ENCODE assay signal across 7 mouse cellular contexts in the genomic region with DNA sequence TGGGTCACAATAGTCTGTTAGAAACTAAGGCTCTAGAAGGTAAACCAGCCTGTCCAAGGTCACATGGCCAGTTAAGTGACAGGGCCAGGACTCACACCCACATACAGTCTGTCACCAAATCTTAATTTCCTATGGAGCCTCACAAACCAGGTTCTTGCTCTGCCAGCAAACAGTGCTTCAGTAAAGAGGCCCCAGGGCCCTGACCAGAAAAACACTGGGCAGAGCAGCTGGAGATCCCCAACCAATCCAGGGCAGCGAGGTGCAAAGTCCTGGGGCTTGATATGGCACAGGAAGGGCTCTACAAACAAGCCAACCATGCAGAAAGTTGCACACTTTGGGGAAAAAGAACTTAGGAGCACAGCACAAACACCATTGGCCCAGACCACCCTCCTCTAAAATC. TPM values are rescaled to one million over a fixed set of nuclear protein-coding genes. Genes with fewer than 3 reads are reported as not detected.
DNase-seq lines count a peak whose midpoint lies in the region; ATAC-seq and TF ChIP-seq lines count a peak whose summit lies in the region.

No protein-coding gene starts in this region.

- H3ac ChIP-seq in myocyte (ENCODE audit: control insufficient read depth, insufficient read length), result no peak overlapping the region

- H3K27me3 ChIP-seq in forebrain, embryonic 16.5 days (replicated peaks; ENCODE audit: control insufficient read depth, insufficient read depth, low read length), result no peaks in the 10 kb centered on the region
- no peaks in the 10 kb centered on the region for H3K27me3 ChIP-seq in kidney, postnatal 0 days (ENCODE audit: insufficient read depth, low read length)
- H3K27me3 ChIP-seq in myocyte (ENCODE audit: control insufficient read depth, insufficient read depth, insufficient read length), result no peaks in the 10 kb centered on the region

- peaks cover 54% of the 10 kb centered on the region for H3K4me1 ChIP-seq in forebrain, embryonic 16.5 days (replicated peaks; ENCODE audit: control insufficient read depth, insufficient read depth, low read length)
- H3K4me1 ChIP-seq in kidney, postnatal 0 days (replicated peaks; ENCODE audit: insufficient read depth, low read length), result peaks cover 34% of the 10 kb centered on the region

- TF ChIP-seq CTCF in kidney, postnatal 0 days (IDR thresholded peaks at IDR 0.05; ENCODE audit: low read depth), result no peak

- H3K36me3 ChIP-seq in forebrain, embryonic 16.5 days (ENCODE audit: control insufficient read depth, insufficient read depth), result no peaks in the 10 kb centered on the region
- H3K36me3 ChIP-seq in kidney, postnatal 0 days (ENCODE audit: insufficient read depth, low read length), result no peaks in the 10 kb centered on the region; the same call in 1 of the 2 replicates
- H3K36me3 ChIP-seq in myocyte (ENCODE audit: control insufficient read depth, insufficient read depth), result peaks cover 9% of the 10 kb centered on the region

- peak overlapping the region; percentile 20; the same call in 1 of the 2 replicates for H3K9ac ChIP-seq in forebrain, embryonic 16.5 days (replicated peaks; ENCODE audit: low read depth, low read length)
- peak overlapping the region; percentile 91 for H3K9ac ChIP-seq in kidney, postnatal 0 days (ENCODE audit: low read depth, low read length)

- H3K9me3 ChIP-seq in forebrain, embryonic 16.5 days (ENCODE audit: control insufficient read depth, low read length), result no peaks in the 10 kb centered on the region
- no peaks in the 10 kb centered on the region for H3K9me3 ChIP-seq in kidney, postnatal 0 days (replicated peaks; ENCODE audit: low read length)

- ATAC-seq in forebrain, embryonic 16.5 days, result no peak
- ATAC-seq in kidney, postnatal 0 days (replicated peaks; ENCODE audit: low FRiP score, low read depth), result no peak

- no peak for TF ChIP-seq POLR2A in myocyte (IDR thresholded peaks at IDR 0.05; ENCODE audit: insufficient read length, low read depth)

- WGBS in forebrain, embryonic 16.5 days, result 46% methylated on average over 1 of the region's 1 CpGs
- 17% methylated on average over 1 of the region's 1 CpGs for WGBS in kidney, postnatal 0 days

- H3K79me2 ChIP-seq in myocyte (ENCODE audit: control insufficient read depth, insufficient read depth), result peaks cover 68% of the 10 kb centered on the region

- peak overlapping the region; percentile 64 for H3K4me2 ChIP-seq in forebrain, embryonic 16.5 days (ENCODE audit: low read length)
- peak overlapping the region; percentile 75 for H3K4me2 ChIP-seq in kidney, postnatal 0 days (ENCODE audit: low read length)
- H3K4me2 ChIP-seq in myocyte (ENCODE audit: low read depth), result peak overlapping the region; percentile 78

- DNase-seq in thymus, postnatal 25 days, result peak; percentile 39
- DNase-seq in thymus, postnatal 14 days, result no peak
- no peak for DNase-seq in kidney, postnatal 0 days (ENCODE audit: low spot score)
- no peak for DNase-seq in adrenal gland, adult 18-20 months (ENCODE audit: low spot score in 2 of 2)
- no peak for DNase-seq in thymus, postnatal 4 days

- no peak overlapping the region for H3K27ac ChIP-seq in forebrain, embryonic 16.5 days (ENCODE audit: low read length)
- H3K27ac ChIP-seq in kidney, postnatal 0 days, result peak overlapping the region; percentile 99

- peak overlapping the region; percentile 87 for H3K4me3 ChIP-seq in forebrain, embryonic 16.5 days (replicated peaks; ENCODE audit: low read length)
- H3K4me3 ChIP-seq in kidney, postnatal 0 days (replicated peaks; ENCODE audit: low read depth, low read length), result peak overlapping the region; percentile 57
- H3K4me3 ChIP-seq in myocyte, result peak overlapping the region; percentile 77

TF ChIP-seq in myocyte, 11 proteins besides CTCF, POLR2A, EP300 and RAD21:
- TF ChIP-seq E2F4 (IDR thresholded peaks at IDR 0.05; ENCODE audit: insufficient read depth) (no peak), USF1 (IDR thresholded peaks at IDR 0.05; ENCODE audit: low read depth) (peak; percentile 77)

RNA-seq across cellular contexts. Expression of a gene that starts 3.0 kb away (rescaled TPM):
- 176 and 188 TPM in 2 replicates for polyA plus RNA-seq in forebrain, embryonic 16.5 days (2015; fragmentation: Nextera tagmentation; extraction: Ambion mirVana)
- 95.6 and 98.7 TPM in 2 replicates for polyA plus RNA-seq in kidney, postnatal 0 days (2015; fragmentation: Nextera tagmentation; extraction: Ambion mirVana)
- 57.0 TPM for polyA plus RNA-seq in myocyte (2012; fragmentation: generic; extraction: Trizol)
- 10 to 100 TPM; 63.6 to 73.5 TPM for total RNA-seq in adrenal gland, adult 18-20 months (2021)

RNA-seq across cellular contexts. Expression of a gene that starts 19.2 kb away (rescaled TPM):
- 40.0 and 49.6 TPM in 2 replicates for polyA plus RNA-seq in forebrain, embryonic 16.5 days (2015; fragmentation: Nextera tagmentation; extraction: Ambion mirVana)
- 37.3 and 41.4 TPM in 2 replicates for polyA plus RNA-seq in kidney, postnatal 0 days (2015; fragmentation: Nextera tagmentation; extraction: Ambion mirVana)
- 26.3 TPM for polyA plus RNA-seq in myocyte (2012; fragmentation: generic; extraction: Trizol)
- total RNA-seq in adrenal gland, adult 18-20 months (2021), result 1 to 10 TPM; 1.2 to 2.3 TPM
